Mouse (Mus musculus): ENCODE measurements around the gene Armh2.
"Not testable (repeated sequence)": the region's sequence is repeated elsewhere in the genome, so short reads cannot be mapped to it uniquely, and the experiment has no call there.

Armh2 gene

GRCm38 (mm10) chr13:24757820-24758564 is 17.0 kb downstream of the Armh2 start:
- no peak for DNase-seq (ENCODE audit: low read depth, low spot score)

- no peak for DNase-seq (ENCODE audit: low read depth, low spot score)
Measured at GRCm38 (mm10) chr13:24759451-24759850, 18.4 kb downstream of the Armh2 start.

DNA sequence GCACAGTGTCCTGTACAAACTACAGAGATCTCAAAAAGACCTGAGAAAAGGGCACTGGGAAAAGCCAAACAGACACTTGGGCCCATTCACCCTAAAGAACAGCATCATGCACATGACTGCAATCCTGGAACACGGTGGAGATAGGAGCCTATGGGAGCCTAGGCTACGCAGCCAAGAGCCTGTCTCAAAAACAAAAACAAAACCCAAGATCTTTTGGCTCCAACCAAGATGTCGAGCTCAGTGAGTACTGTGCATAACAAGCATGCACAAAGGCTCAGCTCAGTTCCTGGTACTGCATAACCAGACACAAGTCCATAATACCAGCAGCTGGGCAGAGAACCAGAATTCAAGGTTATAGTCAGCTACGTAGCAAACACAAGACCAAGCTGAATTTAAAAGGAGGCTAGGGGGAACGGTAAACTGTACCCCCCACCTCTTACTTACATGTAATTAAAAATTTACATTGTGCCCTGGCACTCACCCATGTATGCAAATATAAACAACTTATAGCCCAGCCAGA is 19.4 kb downstream of the Armh2 start:
- DNase-seq (ENCODE audit: low read depth, low spot score), result no peak

DNA sequence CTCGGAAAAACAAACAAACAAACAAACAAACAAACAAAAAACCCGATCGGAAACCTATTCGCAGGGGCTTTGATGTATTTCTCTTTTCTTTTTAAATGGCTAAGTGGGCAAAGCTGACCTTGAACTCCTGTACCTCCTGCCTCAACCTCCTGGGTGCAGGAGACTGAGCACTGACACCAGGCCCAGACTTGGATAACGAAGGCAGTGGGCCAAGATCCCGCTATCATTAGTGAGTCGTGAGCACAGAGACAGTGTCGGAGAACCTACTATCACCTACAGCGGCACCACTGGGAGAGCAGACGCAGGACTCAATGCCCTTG is 20.0 kb downstream of the Armh2 start:
- no peak for DNase-seq (ENCODE audit: low read depth, low spot score)

DNA sequence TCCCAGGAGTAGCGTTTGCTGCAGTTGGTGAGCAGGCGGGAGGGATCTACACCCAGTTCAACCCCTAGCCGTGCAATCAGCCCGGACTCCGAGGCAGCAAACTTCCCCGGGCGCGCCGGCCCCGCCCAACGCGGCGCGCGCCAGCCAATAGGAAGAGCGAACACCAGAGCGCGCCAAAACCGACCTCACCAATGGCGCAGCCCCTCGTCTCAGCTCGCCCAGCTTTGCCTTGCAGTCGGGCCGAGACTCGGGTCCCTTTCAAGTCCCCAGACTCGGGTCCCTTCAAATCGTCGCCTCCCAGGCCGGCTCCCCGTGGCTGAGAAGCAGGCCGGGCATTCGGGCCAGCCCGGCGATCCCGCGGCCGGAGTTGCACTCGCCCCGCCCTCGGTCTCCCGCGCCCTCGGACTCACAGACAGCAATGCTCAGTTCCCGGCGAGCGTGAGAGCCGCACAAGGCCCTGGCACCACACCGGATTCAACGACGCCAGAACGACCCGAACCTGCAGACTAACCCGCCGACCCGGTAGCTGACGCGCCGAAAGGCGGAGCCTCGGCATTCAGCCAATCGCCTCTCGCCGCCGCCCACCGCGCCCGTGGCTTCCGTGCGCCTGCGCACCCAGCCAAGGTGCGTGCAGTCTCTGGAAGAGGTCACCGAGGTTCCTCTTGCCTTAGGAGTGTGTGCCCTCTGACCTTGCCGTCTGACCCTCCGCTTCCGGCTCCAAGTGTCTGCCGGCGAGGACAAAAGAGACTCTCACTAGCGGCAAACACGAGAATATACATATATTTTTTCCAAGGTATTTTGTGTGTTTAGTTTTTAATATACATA is 20.6 kb downstream of the Armh2 start, which contains the start of gene Gmnn:
TSS of gene Gmnn (minus strand) at position 521 of the 825 bp plus-strand sequence.
- peak; percentile 79 for DNase-seq (ENCODE audit: low read depth, low spot score)

GRCm38 (mm10) chr13:24762254-24762653 is 21.2 kb downstream of the Armh2 start:
- no peak for DNase-seq (ENCODE audit: low read depth, low spot score)

GRCm38 (mm10) chr13:24767809-24768208 is 26.8 kb downstream of the Armh2 start:
- DNase-seq (ENCODE audit: low read depth, low spot score), result not testable (repeated sequence)

GRCm38 (mm10) chr13:24771482-24771881 is 30.4 kb downstream of the Armh2 start:
- DNase-seq (ENCODE audit: low read depth, low spot score), result not testable (repeated sequence)

- DNase-seq (ENCODE audit: low read depth, low spot score), result peak; percentile 39
Measured at GRCm38 (mm10) chr13:24776146-24776844, 35.3 kb downstream of the Armh2 start.

DNA sequence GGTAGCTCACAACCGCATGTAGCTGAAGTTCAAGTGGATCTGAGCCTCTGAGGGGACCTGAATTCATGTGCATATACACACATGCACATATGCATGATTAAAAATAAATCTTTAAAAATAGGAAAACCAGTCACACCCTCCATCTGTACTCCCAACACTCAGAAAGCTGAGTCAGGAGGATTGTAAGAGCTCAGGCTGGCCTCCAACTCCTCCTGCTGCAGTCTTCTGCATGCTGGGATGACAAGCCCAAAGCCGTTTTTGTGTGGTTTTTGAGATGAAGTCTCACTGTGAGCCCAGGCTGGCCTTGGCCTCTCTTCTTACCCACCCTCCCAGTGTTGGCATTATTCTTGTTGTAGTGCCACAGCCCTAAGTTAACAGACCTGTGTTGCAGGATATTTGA is 37.0 kb downstream of the Armh2 start:
- no peak for DNase-seq (ENCODE audit: low read depth, low spot score)

DNA sequence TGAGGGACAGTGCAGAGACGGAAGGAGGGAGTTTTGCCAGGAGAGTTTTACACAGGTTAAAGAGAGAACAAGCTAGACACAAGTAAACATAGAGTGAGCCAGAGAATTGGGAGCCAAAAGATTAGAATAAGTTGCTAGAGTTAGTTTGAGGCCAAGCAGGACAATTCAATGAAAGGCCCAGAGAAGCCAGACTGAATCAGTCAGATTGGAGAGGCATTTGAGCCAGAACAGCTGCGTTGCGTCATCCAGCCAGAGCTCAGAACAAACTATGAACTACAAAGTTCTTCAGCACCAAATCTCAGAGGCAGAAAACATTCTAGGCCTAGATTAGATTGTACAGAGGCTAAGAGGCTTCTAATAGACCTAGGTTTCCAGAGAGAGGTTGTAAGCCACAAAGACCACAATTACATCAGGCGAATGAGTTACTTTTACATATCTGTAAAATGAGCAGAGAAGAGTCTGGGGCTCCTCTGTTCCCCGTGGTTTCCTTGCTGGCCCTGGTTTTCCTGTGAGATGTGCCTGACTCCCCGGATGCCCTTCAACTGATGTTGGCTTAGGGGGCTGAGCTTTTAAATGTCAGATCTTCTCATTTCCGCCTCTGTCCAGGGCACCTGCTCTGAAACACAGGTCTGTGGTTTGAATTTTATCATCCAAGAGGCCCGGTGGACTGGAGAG is 37.8 kb downstream of the Armh2 start:
- DNase-seq (ENCODE audit: low read depth, low spot score), result no peak

GRCm38 (mm10) chr13:24781916-24782315 is 40.9 kb downstream of the Armh2 start:
- DNase-seq (ENCODE audit: low read depth, low spot score), result no peak

DNA sequence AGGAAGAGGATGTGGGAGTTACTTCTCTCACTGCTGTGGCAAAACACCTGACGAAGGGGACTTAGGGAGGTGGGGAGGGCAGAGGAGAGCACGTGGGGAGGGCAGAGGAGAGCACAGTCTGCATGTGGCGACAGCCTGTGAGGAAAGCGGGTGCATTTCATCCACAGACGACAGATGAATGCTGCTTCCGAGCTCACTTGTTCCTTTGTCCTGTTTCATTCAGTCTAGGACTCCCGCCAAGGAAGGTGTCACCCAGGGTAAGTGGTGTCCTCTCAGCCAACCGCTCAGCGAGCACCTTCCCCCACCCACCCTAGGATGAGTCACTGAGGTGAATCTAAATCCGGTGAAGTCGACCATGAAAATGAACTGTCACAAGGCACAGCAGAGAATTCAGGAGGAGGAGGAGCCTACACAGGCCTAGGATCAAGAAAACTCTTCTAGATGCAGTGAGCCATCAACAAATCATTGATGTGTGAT is 45.0 kb downstream of the Armh2 start:
- no peak for DNase-seq (ENCODE audit: low read depth, low spot score)

- no peak for DNase-seq (ENCODE audit: low read depth, low spot score)
Measured at GRCm38 (mm10) chr13:24787477-24787876, 46.4 kb downstream of the Armh2 start.

- peak; percentile 72 for DNase-seq (ENCODE audit: low read depth, low spot score)
Measured at GRCm38 (mm10) chr13:24791349-24791748, 50.3 kb downstream of the Armh2 start.

DNA sequence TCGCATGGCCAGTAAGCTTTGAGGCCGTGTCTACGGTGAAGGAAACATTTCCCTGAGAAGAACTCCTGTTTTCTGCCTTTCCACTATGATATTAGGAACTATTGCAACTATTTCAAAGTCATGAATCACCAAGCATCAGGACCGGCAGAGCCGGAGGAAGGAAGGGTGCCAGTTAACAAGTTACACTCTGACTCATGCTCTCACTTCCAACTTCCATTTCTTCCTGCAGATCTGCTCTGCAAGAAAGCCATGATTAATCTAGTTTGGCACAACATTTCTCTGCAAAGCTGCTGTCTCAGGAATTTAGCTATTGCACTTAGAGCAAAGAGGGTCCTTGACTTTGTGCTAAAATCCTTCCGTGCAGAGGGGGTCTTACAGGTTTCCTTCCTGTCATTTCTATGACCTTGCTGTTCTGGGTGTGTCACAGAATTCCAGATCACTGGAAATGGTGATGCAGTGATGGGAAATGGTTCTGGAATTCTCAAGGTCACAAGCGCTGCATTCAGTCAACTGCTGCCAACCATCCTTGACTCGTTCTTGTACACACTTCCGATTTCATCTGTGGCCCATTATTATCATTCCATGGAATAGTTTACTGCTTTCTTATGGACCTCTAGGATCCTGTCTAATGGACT is 51.5 kb downstream of the Armh2 start:
- DNase-seq (ENCODE audit: low read depth, low spot score), result peak; percentile 53

Data from skeletal muscle tissue, adult 2 months (tissue).